Mouse (Mus musculus) G1E (cell line): Measurements from ENCODE around the gene Olfr1331.

ENCODE experiments used
- CTCF ChIP-seq: IDR thresholded peaks from 2 replicates; pipeline ENCODE4 v1.5.1; 2012; ENCODE audit warnings: low read depth, low read length, inconsistent platforms, mixed read lengths
- GATA1 ChIP-seq: IDR thresholded peaks from 2 replicates; pipeline ENCODE4 v1.6.1; 2012; ENCODE audit warnings: borderline replicate concordance, low read length, inconsistent platforms, mixed read lengths

- TF ChIP-seq CTCF, result no peak
- TF ChIP-seq GATA1, result no peak
Measured at GRCm38 (mm10) chr4:118818921-118819320, 45.5 kb upstream of the Olfr1331 start.
